Mouse (Mus musculus): ENCODE data around the gene Apopt1.

Gene Apopt1

DNA sequence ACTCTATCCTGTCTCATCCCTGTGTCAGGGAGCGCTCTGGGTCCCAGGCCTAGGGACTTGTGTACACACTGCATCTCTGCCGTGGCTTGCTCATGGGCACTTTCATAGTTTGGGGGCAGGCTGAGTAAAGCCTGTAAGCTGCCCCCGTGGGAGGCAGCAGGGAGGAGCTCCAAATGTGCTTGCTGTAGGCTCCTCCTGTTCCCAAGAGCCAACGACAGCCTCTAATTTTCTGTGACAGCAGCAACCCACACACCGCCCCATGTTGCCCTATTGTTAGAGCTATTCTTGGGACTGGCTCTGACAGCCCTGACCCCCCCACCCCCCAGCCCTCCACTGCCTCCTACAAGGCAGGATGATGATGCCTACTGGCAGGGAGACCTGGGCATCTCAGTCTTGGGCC lies 31.1 kb upstream of the Apopt1 start:
- DNase-seq, result peak; percentile 49

DNA sequence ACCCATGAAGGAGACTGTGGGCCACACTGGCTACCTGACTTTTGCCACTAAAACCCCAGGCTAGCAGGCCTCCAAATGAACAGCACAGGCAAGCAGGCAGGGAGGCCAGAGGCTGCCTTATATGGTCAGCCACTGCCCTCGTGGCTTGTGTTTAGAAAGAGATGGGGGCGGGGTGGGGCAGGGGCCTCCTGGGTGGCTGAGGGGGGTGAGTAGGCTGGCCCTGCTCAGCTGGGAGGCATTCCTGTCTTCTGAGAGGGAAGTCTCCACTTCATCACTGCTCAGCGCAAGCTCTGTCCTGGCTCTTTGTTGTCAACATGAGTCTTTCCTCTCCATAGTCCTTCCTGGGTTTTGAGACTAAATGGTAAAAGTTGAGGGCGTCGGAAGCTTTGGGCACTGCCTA lies 30.3 kb upstream of the Apopt1 start:
- DNase-seq, result peak; percentile 76

- DNase-seq, result no peak
Observed at GRCm38 (mm10) chr12:111686390-111686789, 26.7 kb upstream of the Apopt1 start.

DNA sequence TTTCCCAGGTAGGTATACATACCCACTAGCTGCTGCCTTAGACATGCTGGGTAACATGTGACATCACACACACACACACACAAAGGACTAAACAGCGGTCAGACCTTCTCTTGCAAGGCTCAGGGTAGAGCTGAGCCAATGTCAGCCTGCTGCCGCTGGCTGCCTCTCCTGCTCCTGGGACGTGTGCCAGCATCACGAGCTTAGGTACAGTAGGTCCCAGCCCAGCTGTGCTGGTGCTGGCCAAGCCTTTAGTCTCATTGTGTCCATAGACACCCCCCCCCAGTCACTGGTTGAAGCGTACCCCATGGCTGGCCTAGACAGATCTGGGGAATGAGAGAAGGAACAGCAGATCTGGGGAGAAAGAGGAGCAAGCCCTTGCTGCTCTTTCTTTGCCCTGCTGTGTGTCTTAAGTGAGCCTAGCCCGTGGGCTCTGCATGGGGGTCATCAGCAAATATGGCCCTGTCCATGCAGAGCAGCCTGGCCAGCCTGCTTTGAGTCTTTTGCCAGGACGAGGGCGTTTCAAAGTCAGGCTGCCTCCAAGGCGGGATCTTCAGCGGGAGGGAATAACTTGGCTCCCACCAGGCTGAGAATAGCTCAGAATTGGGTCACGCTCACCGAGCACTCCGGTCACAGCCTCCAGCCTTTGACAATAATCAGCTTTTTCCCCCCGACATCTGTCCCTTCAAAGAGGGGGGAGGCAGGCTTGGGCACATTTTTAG lies 25.6 kb upstream of the Apopt1 start:
- peak; percentile 92 for DNase-seq

DNA sequence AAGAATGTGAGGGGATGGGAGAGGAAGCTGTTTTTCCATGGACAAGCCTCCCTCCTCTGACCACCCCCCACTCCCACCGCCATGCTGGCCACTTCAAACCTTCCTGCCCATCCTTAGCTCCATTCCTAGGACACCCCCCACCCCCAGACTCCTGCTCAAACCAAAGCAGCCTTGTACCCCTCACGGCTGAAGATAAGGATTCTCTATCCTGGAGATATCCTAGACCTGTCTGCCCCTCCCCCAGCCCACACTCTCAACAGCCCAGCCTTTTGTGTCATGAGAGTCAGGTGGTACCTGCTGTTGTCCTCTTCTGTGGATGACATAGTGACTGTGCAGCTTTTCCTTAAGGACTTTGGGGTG lies 25.0 kb upstream of the Apopt1 start:
- no peak for DNase-seq

- DNase-seq, result no peak
Observed at GRCm38 (mm10) chr12:111689426-111689825, 23.6 kb upstream of the Apopt1 start.

GRCm38 (mm10) chr12:111691346-111691872 lies 21.7 kb upstream of the Apopt1 start:
- peak; percentile 96 for DNase-seq

GRCm38 (mm10) chr12:111692899-111693298 lies 20.2 kb upstream of the Apopt1 start:
- DNase-seq, result no peak

DNA sequence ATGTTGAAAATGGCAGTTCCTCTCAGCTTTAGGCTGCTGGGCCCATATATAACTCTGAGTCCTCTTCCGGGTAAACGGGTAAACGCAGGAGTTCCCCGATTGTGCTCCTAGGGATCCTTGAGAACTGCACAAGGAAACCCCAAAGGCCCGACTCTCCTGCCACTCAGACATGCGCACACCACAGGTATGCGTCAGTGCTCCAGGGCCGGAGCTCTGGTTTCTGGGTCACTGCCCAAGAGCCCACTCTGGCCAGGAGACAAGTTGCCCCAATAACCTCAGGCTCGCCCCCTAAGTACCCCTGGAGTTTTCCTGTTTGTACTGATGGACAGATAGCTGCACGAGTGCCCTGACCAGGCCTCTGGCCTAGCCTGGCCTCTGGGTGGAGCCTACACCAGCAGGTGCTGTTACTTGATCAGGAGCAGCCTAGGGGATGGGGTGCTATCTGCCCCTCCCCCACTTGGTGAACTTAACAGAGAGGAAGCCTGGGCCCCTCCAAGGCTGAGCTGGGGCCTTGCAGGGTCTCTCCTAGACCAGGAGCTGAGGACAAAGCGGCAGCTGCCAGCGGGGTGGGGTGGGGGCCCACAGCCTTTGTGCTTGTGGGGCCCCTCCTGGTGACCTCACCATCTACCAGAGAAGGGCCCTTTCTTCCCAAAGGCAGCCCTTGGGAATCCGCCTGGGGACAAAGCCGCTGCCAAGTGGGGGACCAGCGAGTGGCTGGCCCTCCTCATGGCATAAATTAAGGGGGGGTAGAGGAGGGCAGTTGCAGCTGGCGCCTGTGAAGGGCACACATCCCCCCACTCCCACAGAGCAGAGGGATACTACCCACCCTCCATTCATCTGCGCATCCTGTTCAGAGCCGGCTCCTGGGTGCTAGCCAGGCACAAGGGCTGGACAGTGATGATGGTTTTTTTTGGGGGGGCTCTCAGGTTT lies 19.5 kb upstream of the Apopt1 start:
- DNase-seq, result peak; percentile 98

GRCm38 (mm10) chr12:111694271-111694781 lies 18.7 kb upstream of the Apopt1 start:
- DNase-seq, result no peak

- peak; percentile 90 for DNase-seq
Observed at GRCm38 (mm10) chr12:111694880-111695804, 17.9 kb upstream of the Apopt1 start.

GRCm38 (mm10) chr12:111696239-111696638 lies 16.8 kb upstream of the Apopt1 start:
- DNase-seq, result peak; percentile 93

GRCm38 (mm10) chr12:111697708-111698107 lies 15.4 kb upstream of the Apopt1 start:
- no peak for DNase-seq

DNA sequence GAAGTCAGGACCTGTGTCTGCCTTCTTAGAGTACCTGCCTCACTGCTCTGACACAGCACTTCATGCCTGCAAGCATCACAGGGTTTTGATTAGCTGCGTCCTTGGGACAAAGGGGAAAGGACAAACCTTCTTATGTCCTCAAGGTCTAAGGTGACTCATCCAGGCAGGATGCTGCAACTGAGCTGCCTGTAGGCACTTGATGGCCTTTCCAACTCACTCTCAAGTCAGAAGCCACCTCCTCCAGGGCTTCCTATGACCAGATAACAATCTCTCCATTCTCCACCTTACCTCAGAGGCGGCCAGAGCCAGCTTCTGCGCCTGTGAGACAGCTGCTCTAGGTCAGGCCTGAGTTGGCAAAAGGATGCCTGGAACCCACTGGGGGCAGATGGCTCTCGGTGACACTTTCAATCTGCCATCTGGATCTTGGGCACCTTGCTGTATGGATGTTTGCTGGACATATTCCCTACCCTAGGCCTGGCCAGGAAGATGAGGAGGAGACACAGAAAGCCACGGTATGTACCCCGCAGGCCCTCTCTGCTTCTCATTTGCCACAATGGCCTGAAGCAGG lies 14.6 kb upstream of the Apopt1 start:
- DNase-seq, result no peak

- no peak for DNase-seq
Observed at GRCm38 (mm10) chr12:111699542-111699941, 13.5 kb upstream of the Apopt1 start.

DNA sequence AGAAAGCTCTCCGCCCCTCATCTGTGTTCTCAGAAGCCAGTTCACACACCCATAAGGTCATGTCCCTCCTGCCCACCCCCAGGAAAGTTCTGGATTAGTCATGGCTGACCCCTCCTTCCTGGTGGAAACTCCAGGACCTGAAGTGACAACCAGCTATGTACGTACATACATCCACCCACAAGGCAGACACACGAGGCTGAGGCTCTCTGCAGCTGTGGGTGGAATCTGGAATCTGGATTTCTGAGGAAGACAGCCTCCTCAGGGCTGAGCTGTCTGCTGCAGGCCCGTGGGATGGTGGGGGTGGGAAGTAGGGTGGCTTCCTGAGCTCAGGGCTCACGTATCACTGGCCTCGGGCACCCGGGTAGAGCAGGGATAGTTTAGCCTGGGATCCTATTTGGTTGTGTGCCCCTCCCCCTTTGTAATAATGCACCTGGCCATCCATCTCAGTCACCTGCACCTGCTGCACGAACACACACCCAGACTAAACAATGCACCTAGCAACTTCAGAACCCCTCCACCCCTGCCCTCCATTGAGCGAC lies 12.1 kb upstream of the Apopt1 start:
- no peak for DNase-seq

DNA sequence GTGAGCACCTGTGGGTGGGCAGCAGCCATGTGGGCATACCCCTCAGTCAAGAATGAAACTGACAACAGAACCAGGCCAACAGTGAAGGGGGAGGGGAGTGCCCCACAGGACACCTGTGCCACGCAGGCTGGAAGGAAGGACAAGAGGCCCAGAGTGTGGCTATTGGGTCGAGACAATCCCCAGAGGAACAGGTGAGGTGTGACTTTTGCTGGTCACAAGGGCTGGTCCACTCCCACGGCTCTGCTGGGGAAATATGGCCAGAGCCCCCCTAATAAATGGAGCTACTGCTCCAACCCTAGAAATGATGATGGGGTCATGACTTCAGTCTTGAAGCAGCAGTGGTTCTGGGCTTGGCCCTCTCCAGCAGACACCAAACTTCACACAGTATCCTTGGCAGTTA lies 9.8 kb upstream of the Apopt1 start:
- DNase-seq, result no peak

DNA sequence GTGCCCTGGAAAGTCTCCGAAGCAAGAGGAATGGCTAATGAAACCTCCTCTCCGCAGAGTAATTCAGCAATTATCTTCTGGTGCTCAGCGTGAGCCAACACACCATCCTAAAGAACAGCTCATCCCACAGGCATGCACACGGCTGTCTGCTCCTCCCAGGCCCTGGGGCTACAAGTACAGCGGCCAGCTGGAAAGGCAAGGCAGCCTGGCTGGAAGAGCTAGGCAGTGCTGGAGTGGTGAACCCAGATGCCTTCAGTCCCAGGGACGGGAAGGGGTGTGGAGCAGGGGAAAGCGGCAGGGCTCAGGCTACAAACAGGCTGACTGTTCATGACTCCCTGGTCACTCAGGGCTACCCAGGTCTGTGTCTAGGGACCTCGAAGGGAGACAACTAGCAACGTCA lies 8.5 kb upstream of the Apopt1 start:
- peak; percentile 75 for DNase-seq

GRCm38 (mm10) chr12:111705186-111705973 lies 7.7 kb upstream of the Apopt1 start:
- no peak for DNase-seq

- no peak for DNase-seq
Observed at GRCm38 (mm10) chr12:111708181-111708580, 4.9 kb upstream of the Apopt1 start.

- no peak for DNase-seq
Observed at GRCm38 (mm10) chr12:111710091-111710490, 3.0 kb upstream of the Apopt1 start.
